Mouse (Mus musculus): ENCODE results near the gene Ppp3r1.
"Not testable (repeated sequence)": the region's sequence is repeated elsewhere in the genome, so short reads cannot be mapped to it uniquely, and the experiment has no call there.

The Ppp3r1 gene

GRCm38 (mm10) chr11:17199840-17200501 is 40.9 kb downstream of the Ppp3r1 start:
- no peak for DNase-seq (ENCODE audit: low spot score)

GRCm38 (mm10) chr11:17200936-17201335 is 41.9 kb downstream of the Ppp3r1 start:
- no peak for DNase-seq (ENCODE audit: low spot score)

DNA sequence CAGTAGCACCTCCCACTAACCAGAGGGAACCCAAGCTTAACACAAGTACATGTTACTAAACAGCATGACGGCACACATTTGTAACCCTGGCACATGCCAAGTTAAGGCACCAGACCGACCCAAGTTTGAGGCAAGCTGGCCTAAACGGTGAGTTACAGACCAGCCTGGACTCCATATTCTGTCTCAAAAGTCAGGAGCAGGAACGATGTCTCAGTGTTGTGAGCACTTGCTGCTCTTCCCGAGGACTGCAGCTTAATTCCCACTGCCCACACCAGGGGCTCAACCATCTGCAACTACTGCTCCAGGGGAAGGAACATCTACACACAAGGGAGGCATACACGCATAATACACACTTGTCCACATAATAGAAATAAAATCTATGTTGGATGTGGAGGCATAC is 43.4 kb downstream of the Ppp3r1 start:
- DNase-seq (ENCODE audit: low spot score) = no peak

- peak; percentile 91 for DNase-seq (ENCODE audit: low spot score)
Observed at GRCm38 (mm10) chr11:17211258-17212140, 52.4 kb downstream of the Ppp3r1 start, which contains the start of gene Pno1. Gene Pno1 (minus strand): TSS chr11:17211568.

GRCm38 (mm10) chr11:17212141-17212495 is 53.1 kb downstream of the Ppp3r1 start:
- no peak for DNase-seq (ENCODE audit: low spot score)

- DNase-seq (ENCODE audit: low spot score) = no peak
Observed at GRCm38 (mm10) chr11:17212903-17213509, 53.9 kb downstream of the Ppp3r1 start.

DNA sequence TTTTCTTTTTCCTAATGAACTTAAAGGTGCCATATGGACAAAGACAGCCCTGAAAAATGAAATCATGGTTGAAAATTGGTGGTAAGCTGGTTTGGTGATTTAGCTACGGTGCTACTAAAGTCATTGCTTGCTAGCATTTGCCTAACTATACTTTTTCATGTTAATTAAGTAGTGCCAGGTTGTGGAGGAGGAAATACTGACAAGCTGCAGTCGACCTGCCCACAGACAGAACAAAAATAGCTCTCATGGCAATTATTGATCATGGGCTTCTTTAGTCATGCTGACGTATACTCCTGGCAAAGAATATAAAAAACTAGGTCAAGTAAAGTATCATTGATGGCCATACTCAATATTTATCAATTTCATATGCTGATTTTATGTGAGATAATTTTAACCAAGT is 56.4 kb downstream of the Ppp3r1 start:
- DNase-seq (ENCODE audit: low spot score) = no peak

DNA sequence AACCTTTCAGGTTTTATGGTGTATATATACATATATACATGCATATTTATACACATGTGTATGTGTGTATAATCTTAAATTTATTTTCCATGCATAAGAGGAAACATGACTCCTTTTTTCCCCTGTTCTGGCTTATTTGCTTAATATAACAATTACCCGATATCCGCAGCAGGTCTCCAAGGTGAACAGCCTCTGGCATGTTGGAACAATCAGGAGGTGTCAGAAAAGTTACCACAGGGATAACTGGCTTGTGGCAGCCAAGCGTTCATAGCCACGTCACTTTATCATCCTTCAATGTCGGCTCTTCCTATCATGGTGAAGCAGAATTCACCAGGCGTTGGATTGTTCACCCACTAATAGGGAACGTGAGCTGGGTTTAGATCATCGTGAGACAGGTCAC is 62.1 kb downstream of the Ppp3r1 start:
- no peak for DNase-seq (ENCODE audit: low spot score)

- DNase-seq (ENCODE audit: low spot score) = no peak
Observed at GRCm38 (mm10) chr11:17232792-17233191, 73.7 kb downstream of the Ppp3r1 start.

GRCm38 (mm10) chr11:17236449-17237037 is 77.5 kb downstream of the Ppp3r1 start:
- no peak for DNase-seq (ENCODE audit: low spot score)

DNA sequence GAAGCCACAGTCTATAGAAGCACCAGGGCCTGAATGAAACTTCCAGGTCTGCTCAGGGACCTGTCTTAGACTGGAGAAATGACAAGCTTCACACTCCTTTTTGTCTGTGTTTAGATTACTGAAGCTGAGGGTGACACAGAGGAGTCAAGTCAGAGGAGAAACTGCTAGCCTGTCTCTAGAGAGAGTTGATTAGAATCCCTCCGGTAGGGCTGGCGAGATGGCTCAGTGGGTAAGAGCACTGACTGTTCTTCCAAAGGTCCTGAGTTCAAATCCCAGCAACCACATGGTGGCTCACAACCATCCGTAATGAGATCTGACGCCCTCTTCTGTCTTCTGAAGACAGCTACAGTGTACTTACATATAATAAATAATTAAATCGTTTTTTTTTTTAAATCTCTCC is 79.5 kb downstream of the Ppp3r1 start:
- DNase-seq (ENCODE audit: low spot score) = not testable (repeated sequence)

DNA sequence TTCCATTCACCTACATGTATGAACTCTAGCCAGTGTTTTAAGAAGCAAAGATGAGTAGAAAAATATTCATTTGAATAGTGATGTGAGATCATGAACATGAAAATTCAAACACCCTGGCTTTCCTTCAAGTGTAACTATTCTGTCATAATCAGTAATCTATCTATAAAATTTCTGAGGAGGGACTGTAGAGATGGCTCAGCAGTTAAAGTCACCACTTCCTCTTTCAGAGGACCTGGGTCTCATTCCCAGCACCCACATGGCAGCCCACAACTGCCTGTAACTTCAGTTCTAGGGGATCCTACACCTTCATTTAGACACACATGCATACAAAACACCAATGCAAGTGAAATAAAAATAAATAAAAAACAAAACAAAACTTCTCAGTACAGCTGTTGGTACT is 89.7 kb downstream of the Ppp3r1 start:
- no peak for DNase-seq (ENCODE audit: low spot score)

Measured in spleen, adult 12 weeks (tissue).